Mouse (Mus musculus) E14TG2a.4 (cell line): ENCODE results near the gene Kdm6b.

Experiments used
- H3K27me3 ChIP-seq: 2 replicates; pipeline ENCODE4 v1.6.1; 2014; ENCODE audit warnings: low read length, control low read depth; ENCODE audit not compliant: insufficient read depth
- H3K36me3 ChIP-seq: 2 replicates; pipeline ENCODE4 v1.6.1; 2014; ENCODE audit warnings: low read length, control low read depth; ENCODE audit not compliant: insufficient read depth
- H3K4me1 ChIP-seq: replicated peaks from 2 replicates; pipeline ENCODE4 v1.6.1; 2014; ENCODE audit warnings: low read depth, low read length, control low read depth
- H3K4me3 ChIP-seq: replicated peaks from 2 replicates; pipeline ENCODE4 v1.5.1; 2014; ENCODE audit warnings: mild to moderate bottlenecking, low read length
- H3K9me3 ChIP-seq: 2 replicates; pipeline ENCODE4 v1.6.1; 2014; ENCODE audit warnings: low read length, control low read depth
- CTCF ChIP-seq: conservative IDR thresholded peaks from 2 replicates; pipeline ENCODE4 v1.5.1; 2014; ENCODE audit warnings: low read length
- NANOG ChIP-seq: IDR thresholded peaks from 2 replicates; pipeline ENCODE4 v1.6.1; 2014; ENCODE audit warnings: borderline replicate concordance, low read length, mixed read lengths
- POU5F1 ChIP-seq: IDR thresholded peaks from 2 replicates; pipeline ENCODE4 v1.6.1; 2014; ENCODE audit warnings: low read length, borderline replicate concordance

Kdm6b gene

DNA sequence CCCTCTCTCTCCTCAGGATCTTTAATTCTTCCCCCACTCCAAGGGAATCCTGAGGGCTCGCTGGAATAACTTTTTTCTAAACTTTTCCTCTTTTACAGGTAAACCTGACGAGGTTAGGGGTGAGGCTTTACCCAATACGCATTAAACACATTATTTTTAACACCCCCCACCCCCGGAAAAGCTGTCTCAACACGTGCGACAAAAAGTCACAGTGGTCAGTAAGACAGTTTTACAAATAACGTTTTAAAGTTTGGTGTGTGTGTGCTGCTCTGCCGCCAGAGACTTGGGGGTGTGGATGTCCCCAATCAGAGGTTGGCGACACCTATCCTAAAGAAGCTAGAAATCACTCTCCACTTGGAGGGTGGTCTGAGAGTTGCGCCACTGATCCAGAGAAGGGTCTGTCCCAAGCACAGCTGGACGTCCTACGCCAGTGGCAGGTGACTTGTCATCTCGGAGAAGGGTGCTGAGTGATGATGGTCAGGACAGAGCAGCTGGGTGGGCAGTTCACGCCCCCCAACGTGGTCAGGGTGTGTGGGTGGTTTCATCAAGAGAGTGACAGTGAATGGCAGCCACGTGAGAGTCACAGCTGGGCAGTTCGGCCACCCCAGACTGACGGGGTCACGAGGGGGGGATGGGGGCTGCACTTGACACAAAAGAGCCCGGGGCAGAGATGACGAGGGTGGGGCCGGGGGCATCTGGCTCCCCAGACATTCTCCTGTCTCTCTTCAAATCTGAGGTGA, 45.7 kb downstream of the Kdm6b start:
- peaks cover 74% of the 10 kb centered on the region for H3K27me3 ChIP-seq
- no peaks in the 10 kb centered on the region for H3K36me3 ChIP-seq
- no peak for TF ChIP-seq POU5F1
- no peak for TF ChIP-seq CTCF
- TF ChIP-seq NANOG, result no peak
- H3K4me1 ChIP-seq, result peaks cover 65% of the 10 kb centered on the region
- no peaks in the 10 kb centered on the region for H3K9me3 ChIP-seq
- H3K4me3 ChIP-seq, result peak overlapping the region; percentile 81

DNA sequence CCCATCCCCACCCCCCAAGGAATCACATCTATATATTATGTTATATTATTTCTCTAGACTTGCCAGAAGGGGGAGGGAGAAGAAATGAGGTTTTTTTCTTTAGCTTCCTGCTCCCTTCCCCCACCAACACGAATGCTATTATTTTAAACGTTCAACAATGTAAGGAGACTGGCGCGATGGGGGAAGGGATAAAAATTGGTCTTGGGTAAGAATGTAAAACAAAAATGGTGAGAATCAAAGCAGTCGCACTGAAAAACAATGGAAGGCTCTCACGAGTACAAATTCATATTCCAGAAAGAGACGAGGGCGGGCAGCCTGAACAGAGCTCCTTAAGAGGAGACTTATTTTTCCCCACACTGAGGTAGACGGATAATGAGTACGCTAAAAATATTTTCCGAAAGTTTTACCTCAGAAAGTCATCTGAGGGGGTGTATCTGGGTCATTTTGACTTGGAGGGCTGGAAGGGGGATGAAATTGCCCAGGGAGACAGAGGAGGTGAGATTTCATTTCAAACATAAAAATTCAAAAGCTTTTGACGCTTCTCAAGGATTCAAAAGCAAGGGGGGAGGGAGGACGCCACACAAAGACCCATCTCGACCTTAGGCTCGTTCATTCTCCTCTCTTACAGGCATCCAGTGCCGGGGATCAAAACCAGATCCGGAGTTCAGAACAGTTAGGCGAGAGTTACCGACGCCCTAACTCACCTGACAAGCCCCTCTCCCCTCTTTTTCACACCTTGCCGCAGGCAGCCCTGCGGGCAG, 46.4 kb downstream of the Kdm6b start:
- peaks cover 61% of the 10 kb centered on the region for H3K4me1 ChIP-seq
- H3K9me3 ChIP-seq, result no peaks in the 10 kb centered on the region
- 0 out of 2 replicates have a peak overlapping the region, but pooled peaks have one; percentile 7 for H3K4me3 ChIP-seq
- no peaks in the 10 kb centered on the region for H3K36me3 ChIP-seq
- peaks cover 71% of the 10 kb centered on the region for H3K27me3 ChIP-seq
- no peak for TF ChIP-seq POU5F1
- no peak for TF ChIP-seq CTCF
- no peak for TF ChIP-seq NANOG

DNA sequence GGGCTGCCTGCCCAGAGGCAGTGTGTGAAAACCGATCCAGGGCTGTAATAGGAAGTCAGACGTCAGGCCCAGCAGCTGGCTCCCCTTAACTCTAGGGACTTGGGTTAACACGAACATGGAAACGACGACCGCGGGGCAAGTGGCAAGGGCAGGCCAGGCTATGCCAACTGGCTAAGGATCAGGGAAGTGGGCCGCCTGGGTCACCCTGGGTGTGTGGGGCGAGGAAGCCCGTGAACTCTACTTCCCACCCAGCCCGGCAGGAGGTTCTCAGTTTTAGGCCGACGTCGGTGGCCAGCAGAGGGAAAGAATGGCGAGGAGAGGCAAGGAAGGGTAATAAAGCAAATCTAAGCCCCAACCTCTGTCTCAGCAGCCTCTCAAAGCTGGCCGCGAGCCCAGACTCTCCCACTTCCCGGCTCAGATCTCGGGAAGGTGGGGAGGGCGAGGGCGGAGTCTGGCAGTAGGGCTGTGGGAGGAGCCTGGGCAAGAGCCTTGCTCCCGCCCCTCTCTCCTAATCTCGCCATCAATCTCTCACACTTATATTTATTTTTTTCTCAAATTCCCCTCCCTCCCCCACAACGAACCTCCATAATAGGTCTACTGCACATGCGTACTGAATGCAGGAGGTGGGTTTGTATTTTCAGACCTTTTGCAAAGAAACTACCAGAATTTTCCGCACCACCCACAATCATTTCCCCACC, 47.2 kb downstream of the Kdm6b start:
- Histone ChIP-seq H3K4me3 (peak overlapping the region; percentile 68), H3K36me3 (no peaks in the 10 kb centered on the region), H3K27me3 (peaks cover 71% of the 10 kb centered on the region), H3K9me3 (no peaks in the 10 kb centered on the region), H3K4me1 (peaks cover 61% of the 10 kb centered on the region)
- TF ChIP-seq CTCF, result no peak
- no peak for TF ChIP-seq POU5F1
- no peak for TF ChIP-seq NANOG

DNA sequence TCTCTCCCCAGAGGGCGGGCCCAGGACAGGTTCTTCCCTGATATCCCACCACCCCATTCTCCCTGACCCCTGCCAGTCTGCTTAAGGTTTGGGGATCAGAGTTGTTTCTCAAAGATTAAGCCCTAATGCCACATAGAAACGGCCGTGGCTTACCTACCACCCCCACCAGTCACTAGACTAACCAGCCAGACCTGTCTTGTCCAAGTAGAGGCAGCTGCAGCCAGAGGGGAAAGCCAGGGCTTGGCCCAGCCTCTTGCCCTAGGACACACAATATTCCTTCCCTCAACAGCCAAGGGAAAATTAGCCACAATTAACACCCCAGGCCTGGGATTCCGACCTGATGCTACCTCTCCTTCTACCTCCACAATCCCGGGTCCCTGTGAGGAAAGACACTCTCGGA, 47.8 kb downstream of the Kdm6b start:
- peaks cover 57% of the 10 kb centered on the region for H3K4me1 ChIP-seq
- no peaks in the 10 kb centered on the region for H3K36me3 ChIP-seq
- peaks cover 71% of the 10 kb centered on the region for H3K27me3 ChIP-seq
- H3K4me3 ChIP-seq, result peak overlapping the region; percentile 68
- H3K9me3 ChIP-seq, result no peaks in the 10 kb centered on the region
- TF ChIP-seq NANOG (no peak), CTCF (no peak), POU5F1 (no peak)

DNA sequence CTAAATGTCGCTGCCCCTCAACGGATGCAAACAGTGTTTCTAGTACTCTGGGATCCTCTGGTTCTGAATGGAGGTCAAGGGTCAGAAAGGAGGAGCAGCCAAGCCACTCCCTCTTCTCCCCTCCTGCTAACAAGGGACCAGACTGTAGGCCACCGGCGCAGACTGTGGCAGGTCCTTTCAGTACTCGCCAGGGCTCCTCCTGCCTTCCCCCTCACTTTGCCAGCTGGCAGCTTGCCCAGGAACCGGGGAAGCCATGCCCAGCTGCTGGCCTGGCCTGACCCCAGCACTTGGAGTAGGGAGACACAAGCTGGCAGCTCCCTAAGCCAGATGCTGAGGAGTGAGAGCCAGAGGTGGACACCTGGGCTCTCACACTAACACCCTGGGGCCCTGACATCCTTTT, 48.6 kb downstream of the Kdm6b start:
- H3K27me3 ChIP-seq, result peaks cover 75% of the 10 kb centered on the region
- H3K4me3 ChIP-seq, result no peak overlapping the region; the same call in 1 of the 2 replicates
- no peaks in the 10 kb centered on the region for H3K36me3 ChIP-seq
- no peaks in the 10 kb centered on the region for H3K9me3 ChIP-seq
- peaks cover 60% of the 10 kb centered on the region for H3K4me1 ChIP-seq
- no peak for TF ChIP-seq CTCF
- TF ChIP-seq NANOG, result no peak
- no peak for TF ChIP-seq POU5F1

- H3K36me3 ChIP-seq, result no peaks in the 10 kb centered on the region
- TF ChIP-seq NANOG (no peak), POU5F1 (no peak), CTCF (no peak)
- H3K4me3 ChIP-seq, result no peak overlapping the region
- H3K9me3 ChIP-seq, result no peaks in the 10 kb centered on the region
- peaks cover 75% of the 10 kb centered on the region for H3K27me3 ChIP-seq
- H3K4me1 ChIP-seq, result peaks cover 60% of the 10 kb centered on the region
Measured at GRCm38 (mm10) chr11:69364376-69364775, 49.1 kb downstream of the Kdm6b start.

- Histone ChIP-seq H3K4me1 (peaks cover 57% of the 10 kb centered on the region), H3K36me3 (no peaks in the 10 kb centered on the region), H3K4me3 (no peak overlapping the region), H3K27me3 (peaks cover 82% of the 10 kb centered on the region), H3K9me3 (no peaks in the 10 kb centered on the region)
- TF ChIP-seq NANOG (no peak), POU5F1 (no peak), CTCF (no peak)
Measured at GRCm38 (mm10) chr11:69362479-69362878, 51.0 kb downstream of the Kdm6b start.

DNA sequence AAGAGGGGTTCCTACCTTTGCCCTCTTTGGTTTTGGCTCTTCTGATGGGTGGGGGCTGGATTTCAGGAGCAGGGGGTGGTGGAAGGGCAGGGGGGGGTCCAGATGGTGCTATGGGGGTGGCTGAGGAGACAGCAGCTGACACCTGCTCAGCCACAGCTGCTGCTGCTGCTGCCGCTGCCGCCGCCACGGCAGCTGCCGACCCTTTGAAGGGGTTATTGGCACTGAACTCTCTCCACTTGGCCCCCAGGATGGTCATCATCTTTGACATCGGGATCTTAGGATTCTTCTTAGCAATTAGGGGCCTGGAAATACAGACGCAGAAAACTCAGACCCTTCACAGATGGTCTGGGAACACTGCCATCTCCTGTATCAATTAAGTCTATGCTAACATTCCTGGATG, 51.5 kb downstream of the Kdm6b start:
- TF ChIP-seq POU5F1, result no peak
- TF ChIP-seq NANOG, result no peak
- TF ChIP-seq CTCF, result no peak
- Histone ChIP-seq H3K4me3 (no peak overlapping the region), H3K27me3 (peaks cover 78% of the 10 kb centered on the region), H3K4me1 (peaks cover 57% of the 10 kb centered on the region), H3K9me3 (no peaks in the 10 kb centered on the region), H3K36me3 (no peaks in the 10 kb centered on the region)
